Mouse (Mus musculus) induced T-regulatory cell, adult 2 months (primary cell): ENCODE data around the gene Meis2.

Experiments
- DNase-seq: peaks from one replicate; pipeline ENCODE4 v3.0.0-alpha.2; 2012; ENCODE audit warnings: low read depth

Meis2 gene

DNA sequence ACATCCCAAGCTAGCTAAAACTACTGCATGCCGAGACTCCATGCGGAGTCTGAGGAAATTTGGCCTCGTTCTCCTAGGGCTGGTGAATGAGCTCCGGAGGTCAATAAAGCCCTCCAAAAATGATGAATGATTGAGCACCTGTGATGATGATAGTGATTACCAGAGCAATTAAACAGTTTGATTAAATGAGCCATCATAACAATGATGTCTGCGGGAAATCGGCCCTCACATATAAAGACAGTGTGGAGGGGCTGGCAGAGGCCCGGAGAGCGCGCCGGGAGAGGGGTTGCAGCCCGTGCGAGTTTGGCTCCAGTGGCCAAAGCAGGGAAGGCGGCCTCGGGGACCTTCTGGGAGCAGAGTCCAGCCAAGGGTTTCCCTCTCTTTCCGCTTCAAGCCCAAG is 2.1 kb upstream of the Meis2 start:
- no peak for DNase-seq

GRCm38 (mm10) chr2:116067065-116067497 is 1.4 kb upstream of the Meis2 start:
- DNase-seq, result peak; percentile 65

DNA sequence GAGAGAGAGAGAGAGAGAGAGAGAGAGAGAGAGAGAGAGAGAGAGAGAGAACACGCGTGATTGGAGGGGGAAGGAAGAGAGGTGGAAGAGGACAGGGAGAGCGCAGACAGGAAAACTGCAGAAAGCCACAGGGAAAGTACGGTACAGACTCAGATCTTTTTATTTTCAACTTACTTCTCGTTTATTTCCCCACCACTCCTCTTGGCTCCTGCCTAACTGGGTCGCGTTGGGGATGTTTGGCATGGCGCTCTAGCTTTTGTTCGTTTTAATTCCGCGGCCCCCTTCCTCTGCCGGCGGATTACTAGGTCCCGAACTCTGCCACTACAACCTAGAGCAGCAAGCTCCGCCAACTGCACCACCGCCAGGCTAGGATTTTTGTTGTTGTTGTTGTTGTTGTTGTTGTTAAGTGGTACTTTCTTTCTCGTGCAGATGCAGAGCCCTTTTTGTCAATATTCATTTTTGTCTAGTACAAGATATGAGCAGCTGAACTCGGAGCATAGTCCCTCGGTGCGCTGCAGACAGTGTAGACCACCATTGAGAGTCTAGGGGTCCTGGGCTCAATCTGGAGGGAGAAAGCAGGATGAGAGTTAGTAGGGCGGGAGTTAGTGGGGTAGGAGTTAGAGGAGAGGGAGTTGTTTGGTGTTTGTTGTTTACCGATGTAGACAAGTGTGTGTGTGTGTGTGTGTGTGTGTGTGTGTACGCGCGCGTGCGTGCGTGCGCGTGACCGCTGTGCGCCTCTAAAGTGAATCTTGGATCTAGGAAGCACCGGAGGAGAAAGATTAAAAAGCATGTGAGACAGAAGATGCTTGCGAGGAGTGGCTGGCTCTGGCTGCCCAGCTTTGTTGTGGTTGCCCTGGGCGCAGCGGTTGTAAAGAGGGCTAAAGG is 660 bp upstream of the Meis2 start:
- DNase-seq, result peak; percentile 25

DNA sequence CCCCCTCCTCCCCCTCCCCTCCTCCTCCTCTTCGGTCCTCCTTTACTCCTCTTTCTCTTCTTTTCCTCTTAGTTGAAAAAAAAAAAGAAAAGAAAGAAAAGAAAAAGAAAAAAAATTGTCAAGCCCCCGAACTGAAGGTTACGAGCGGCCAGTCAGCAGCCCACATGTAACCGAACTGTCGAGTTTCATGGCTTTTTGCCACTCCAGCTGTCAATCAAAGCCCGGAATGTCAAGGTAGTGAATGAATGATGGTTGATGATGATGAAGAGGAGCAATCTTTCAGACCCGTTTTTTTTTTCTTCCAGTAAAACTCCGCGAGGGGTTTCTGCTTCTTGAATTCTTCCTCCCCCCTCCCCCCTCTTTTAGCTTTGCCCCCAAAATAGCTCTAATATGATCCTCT is 582 bp downstream of the Meis2 start:
- no peak for DNase-seq

GRCm38 (mm10) chr2:116064521-116064920 is 1.1 kb downstream of the Meis2 start:
- peak; percentile 25 for DNase-seq

DNA sequence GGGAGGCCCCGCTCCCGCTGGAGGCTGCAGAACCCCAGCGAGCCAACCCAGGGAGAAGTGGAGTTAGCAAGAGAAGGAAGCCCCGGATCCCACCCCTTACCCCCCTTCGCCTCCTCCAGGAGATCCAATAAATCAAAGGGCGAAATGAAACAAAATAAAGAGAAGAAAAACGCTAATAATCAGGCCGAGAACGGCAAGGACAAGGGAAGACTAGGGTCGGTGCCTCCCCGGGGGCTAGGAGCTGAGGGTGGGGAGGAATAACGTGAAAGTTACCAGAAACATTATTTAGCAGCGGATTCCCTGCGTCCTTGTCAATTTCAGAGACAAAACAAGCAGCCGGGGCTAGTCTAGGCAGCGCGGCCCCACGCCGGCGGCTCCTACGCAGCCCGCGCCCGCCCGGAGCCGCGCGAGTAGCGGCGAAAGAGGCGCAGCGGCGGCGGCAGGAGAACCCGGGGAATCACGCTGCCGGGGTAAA is 1.8 kb downstream of the Meis2 start:
- no peak for DNase-seq

GRCm38 (mm10) chr2:116062761-116063441 is 2.7 kb downstream of the Meis2 start:
- DNase-seq, result no peak

- DNase-seq, result no peak
Observed at GRCm38 (mm10) chr2:116062251-116062651, 3.4 kb downstream of the Meis2 start.

DNA sequence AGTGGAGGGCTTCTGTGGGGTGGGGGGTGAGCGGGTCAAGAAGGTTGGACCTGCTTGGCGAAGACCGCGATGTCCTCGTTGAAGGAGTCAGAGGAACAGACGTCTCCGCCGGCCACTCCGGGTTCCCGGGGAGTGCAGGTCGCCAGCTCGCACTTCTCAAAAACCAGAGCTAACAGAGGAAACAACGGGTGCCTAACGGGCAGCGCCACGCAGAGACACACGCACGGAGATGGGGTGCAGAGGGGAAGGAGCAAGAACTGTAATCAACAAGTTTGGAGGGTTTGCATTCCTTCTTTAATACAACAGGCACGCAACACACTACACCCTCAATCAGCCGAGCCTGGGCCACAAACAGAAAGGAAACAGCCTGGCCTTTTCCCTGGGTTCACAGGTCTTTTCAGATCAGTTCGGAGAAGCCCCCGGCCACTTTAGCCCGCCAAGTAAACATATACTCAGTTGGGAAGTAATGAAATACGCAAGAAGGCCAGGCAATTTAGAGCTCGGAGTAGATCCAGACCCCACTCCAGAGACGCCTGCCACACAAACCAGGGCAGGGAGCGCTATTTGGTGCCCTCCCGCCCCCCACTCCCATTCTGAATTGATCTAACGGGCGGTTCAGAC is 4.1 kb downstream of the Meis2 start:
- no peak for DNase-seq

DNA sequence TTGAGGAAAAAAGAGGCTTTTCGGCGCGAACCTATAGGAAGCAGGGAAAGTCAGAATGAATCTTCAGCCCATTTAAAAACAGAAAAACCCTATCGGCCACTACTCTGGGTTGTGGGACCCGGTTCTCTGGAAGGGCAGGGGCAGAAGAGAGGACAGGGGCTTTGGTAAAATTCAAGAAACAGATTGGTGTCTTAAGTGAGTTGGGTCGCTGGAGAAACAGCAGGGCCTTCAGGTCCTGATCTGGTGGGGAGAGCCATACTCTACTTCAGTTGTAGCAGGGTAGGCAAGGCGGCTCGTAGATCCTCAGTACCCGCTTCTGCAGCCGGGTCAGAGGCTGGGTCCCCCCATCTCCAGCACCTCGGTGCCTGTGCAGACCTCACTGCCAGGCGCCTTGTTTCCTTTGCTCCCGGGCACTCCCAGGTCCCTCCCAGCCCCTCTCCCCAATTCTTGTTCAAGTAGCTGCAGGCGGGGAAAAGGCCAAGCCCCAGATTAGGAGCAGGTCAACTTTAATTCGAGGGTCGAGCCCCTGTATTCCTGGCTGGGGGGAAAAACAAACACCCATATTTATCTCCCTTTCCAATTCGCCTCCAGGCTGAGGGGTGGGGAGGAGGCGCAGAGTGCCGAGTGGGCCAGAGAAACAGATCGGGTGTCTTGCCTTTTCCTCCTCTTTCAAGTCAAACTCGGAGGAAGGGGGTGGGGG is 4.8 kb downstream of the Meis2 start:
- no peak for DNase-seq

- no peak for DNase-seq
Observed at GRCm38 (mm10) chr2:116060210-116060609, 5.4 kb downstream of the Meis2 start.

DNA sequence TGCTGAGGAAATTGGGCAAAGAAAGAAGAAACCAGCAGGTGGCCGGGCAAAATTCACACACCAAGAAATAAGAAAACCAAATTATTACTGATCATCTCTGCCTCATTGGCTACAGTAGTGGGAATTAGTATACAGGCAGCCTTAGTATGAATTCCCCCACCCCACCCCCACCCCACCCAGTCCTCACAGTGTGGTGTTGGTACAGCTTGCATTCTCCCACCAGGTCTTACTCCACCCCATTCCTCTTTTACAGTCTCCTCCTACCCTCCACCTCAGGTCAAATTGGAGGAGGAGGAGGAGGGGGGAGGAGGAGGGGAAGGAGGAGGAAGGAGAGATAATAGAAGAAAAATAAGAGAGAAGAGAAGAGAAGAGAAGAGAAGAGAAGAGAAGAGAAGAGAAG is 6.0 kb downstream of the Meis2 start:
- DNase-seq, result no peak

DNA sequence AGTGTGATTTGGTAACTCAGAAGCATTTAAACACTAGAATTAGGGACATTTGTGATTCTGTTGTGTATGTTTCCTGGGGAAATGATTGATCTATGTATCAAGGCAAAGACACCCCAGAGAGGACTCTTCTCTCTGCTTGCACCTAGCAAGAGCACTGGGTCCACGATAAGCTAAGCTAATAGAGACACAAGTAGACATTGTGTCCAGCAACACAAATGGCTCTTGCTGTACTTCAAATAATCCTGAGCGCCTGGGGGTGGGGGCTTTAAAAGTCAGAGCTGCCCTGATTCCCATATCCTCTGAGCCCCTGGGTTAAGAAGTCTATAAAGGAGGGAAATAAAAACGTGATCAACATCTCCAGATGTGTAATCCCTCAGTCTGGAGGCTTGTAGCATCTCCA is 6.6 kb downstream of the Meis2 start:
- DNase-seq, result no peak

DNA sequence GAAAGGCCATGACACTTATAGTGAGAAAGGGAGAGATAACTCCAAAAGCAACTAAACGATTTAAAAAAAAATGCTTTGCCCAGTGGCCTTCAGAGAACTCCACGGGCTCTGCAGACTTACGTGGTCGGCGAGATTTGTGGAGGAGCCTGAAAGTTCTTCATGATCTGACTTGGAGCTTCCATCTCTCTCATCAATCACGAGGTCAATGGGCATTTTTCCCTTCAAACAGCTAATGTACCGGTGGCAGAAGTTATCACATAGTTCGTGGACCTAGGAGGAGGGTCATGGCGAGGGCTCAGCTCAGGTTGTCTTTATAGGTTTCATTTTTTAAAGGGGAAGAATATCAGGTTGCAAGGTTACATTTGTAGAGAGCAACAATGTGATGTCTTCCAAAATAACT is 7.1 kb downstream of the Meis2 start:
- no peak for DNase-seq

DNA sequence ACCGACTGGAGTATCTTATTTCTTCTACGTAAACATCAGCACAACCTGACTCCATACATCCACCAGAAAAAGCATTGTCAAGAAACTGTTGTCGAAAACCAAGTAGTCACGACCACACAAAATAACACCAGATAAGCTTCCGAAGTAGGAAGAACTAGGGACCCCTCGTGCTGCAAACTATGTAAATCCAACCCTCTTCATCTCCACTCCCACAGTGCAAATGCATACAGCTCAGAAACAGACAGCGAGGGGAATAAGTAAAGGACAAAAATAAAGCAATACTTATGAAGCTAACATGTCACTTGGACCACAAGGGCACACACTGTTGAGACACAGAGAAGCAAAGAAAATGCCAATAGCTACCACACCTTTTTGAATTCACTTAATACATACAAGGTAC is 8.8 kb downstream of the Meis2 start:
- no peak for DNase-seq

GRCm38 (mm10) chr2:116055686-116056620 is 9.7 kb downstream of the Meis2 start:
- DNase-seq, result no peak

GRCm38 (mm10) chr2:116053931-116054330 is 11.7 kb downstream of the Meis2 start:
- no peak for DNase-seq

- no peak for DNase-seq
Observed at GRCm38 (mm10) chr2:116052688-116053421, 12.8 kb downstream of the Meis2 start.

DNA sequence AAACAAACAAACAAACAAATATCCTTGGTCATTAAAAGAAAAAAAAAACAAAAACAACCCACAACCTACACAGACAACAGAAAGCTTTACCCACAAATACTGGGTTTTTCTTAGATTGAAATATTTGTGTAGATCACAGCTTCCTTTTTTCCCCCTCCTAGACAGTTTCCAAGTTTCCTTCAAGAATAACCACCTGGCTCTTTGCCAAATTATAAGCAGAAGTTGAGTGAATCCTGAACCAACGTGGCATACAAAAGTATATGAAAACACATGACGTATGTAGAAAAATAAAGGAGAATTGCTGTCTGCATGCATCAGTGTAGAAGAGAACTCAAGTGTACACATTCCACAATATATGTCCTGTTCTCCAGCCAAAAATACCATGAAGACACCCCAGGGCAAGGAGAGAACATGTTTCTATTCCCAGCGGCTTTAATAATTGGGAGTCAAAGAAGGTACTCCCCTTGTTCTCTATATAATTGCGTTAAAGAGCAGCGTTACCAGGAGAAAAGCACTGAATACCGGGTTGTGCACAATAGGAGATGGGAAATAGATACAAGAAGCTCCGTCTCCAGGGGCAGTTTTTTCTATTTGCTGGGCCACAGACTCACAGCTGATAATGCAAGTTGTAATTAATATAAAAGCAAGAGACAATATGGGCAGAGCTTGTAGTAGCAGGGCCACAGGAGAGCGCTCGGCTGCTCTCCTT is 13.6 kb downstream of the Meis2 start:
- no peak for DNase-seq

DNA sequence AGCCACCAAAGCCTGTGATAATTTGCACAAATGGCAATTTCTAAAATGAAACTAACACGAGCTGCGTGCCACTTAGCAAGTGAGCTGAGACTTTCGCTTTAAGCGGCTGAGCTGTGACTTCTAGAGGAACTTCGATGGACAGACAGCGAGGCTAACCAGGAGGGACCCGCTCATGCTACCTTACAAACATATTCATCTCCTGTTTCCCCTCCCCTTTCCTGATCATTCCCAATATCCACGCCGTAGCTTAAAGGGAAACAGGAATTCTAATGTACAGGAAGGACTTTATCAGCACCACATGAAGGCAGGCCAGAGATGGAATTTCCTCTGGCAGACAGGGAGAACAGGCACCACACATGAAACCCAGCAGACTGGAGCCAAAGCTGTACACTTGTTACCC is 15.9 kb downstream of the Meis2 start:
- DNase-seq, result no peak
